Mouse (Mus musculus) testis, adult 2 months (tissue): ENCODE data around the gene Akap13.

ENCODE experiments used
- CTCF ChIP-seq: fragments of 200-500 bp; IDR thresholded peaks from 2 replicates; pipeline ENCODE4 v1.5.1; 2012; ENCODE audit warnings: low read depth, mild to moderate bottlenecking, inconsistent platforms, low read length, moderate library complexity; ENCODE audit not compliant: control insufficient read depth, insufficient read depth, insufficient replicate concordance
- POLR2A ChIP-seq: fragments of 200-500 bp; IDR thresholded peaks from 2 replicates; pipeline ENCODE4 v1.6.1; 2012; ENCODE audit warnings: low read depth, mild to moderate bottlenecking, inconsistent platforms, low read length, moderate library complexity; ENCODE audit not compliant: control insufficient read depth

GRCm38 (mm10) chr7:75463579-75464162, 8.3 kb downstream of the Akap13 start:
- TF ChIP-seq CTCF, result no peak
- no peak for TF ChIP-seq POLR2A
